Mouse (Mus musculus): ENCODE results near the gene Pth1r. TPM values are rescaled to one million over a fixed set of nuclear protein-coding genes. Genes with fewer than 3 reads are reported as not detected.

Pth1r gene
- polyA plus RNA-seq, 1 experiment, result 4.6 TPM

- Histone ChIP-seq H3K4me1 (ENCODE audit: control insufficient read depth, insufficient read depth, low read length) (no peaks in the 10 kb centered on the region), H3K9ac (ENCODE audit: low read depth, poor library complexity, severe bottlenecking) (no peak overlapping the region), H3K27me3 (ENCODE audit: control insufficient read depth, insufficient read depth, low read length, poor library complexity, severe bottlenecking) (no peaks in the 10 kb centered on the region), H3K9me3 (replicated peaks; ENCODE audit: control insufficient read depth, insufficient read depth, low read length, poor library complexity, severe bottlenecking) (no peaks in the 10 kb centered on the region), H3K4me3 (ENCODE audit: low read depth, low read length) (no peak overlapping the region), H3K27ac (ENCODE audit: insufficient read depth, low read length) (no peak overlapping the region), H3K36me3 (ENCODE audit: control insufficient read depth, insufficient read depth, low read length, poor library complexity, severe bottlenecking) (no peaks in the 10 kb centered on the region)
- TF ChIP-seq CTCF (IDR thresholded peaks at IDR 0.05; ENCODE audit: low read depth, low read length), result no peak
- TF ChIP-seq POLR2A (IDR thresholded peaks at IDR 0.05; ENCODE audit: insufficient read depth, low read length), result no peak
- no peak for TF ChIP-seq EP300 (IDR thresholded peaks at IDR 0.05; ENCODE audit: insufficient read depth, low read depth, low read length)
Measured at GRCm38 (mm10) chr9:110719977-110720376, 27.0 kb downstream of the Pth1r start.

- no peak overlapping the region for H3K9ac ChIP-seq (ENCODE audit: low read depth, poor library complexity, severe bottlenecking)
- no peak overlapping the region for H3K27ac ChIP-seq (ENCODE audit: insufficient read depth, low read length)
- TF ChIP-seq EP300 (IDR thresholded peaks at IDR 0.05; ENCODE audit: insufficient read depth, low read depth, low read length) (no peak), POLR2A (IDR thresholded peaks at IDR 0.05; ENCODE audit: insufficient read depth, low read length) (no peak), CTCF (IDR thresholded peaks at IDR 0.05; ENCODE audit: low read depth, low read length) (no peak)
- H3K4me1 ChIP-seq (ENCODE audit: control insufficient read depth, insufficient read depth, low read length), result no peaks in the 10 kb centered on the region
- no peaks in the 10 kb centered on the region for H3K36me3 ChIP-seq (ENCODE audit: control insufficient read depth, insufficient read depth, low read length, poor library complexity, severe bottlenecking)
- H3K27me3 ChIP-seq (ENCODE audit: control insufficient read depth, insufficient read depth, low read length, poor library complexity, severe bottlenecking), result no peaks in the 10 kb centered on the region
- H3K4me3 ChIP-seq (ENCODE audit: low read depth, low read length), result no peak overlapping the region
- H3K9me3 ChIP-seq (replicated peaks; ENCODE audit: control insufficient read depth, insufficient read depth, low read length, poor library complexity, severe bottlenecking), result no peaks in the 10 kb centered on the region
Measured at GRCm38 (mm10) chr9:110718810-110719209, 28.1 kb downstream of the Pth1r start.

DNA sequence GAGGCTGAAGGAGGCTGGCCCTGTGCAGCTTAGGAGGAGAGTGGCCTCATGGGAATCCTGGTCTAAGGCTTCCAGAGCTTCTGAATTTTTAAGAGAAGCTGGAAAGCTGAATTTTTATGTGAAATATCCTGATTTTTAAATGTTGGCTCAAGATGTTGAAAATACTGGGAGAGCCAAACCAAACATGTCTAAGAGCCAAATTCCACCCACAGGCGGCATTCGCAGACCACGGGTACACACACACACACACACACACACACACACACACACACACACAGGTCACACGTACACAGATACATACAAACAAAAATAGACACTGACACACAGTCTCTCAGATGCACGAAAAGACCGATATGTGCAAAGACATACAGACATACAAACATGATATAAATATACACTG is 28.9 kb downstream of the Pth1r start:
- H3K4me3 ChIP-seq (ENCODE audit: low read depth, low read length), result no peak overlapping the region

DNA sequence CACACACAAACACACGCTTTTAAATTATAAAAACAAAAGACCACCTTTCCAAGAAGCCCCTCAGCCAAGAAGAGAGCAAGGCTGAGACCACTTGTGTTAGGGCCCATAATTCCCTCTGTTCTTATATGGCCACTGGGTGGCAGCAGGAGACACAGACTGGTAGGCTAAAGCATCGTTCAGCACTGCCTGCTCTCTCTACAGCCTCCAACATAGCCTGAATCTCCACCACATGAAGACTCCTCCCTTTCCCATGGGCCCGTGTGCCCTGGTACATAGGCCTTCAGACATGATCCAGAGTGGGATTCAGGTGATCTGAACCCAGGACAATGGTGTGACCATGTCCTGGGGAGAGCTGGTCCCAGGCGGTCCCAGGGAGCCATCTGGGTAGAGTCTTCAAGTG is 30.2 kb downstream of the Pth1r start:
- Histone ChIP-seq H3K9ac (ENCODE audit: low read depth, poor library complexity, severe bottlenecking) (no peak overlapping the region), H3K27me3 (ENCODE audit: control insufficient read depth, insufficient read depth, low read length, poor library complexity, severe bottlenecking) (no peaks in the 10 kb centered on the region), H3K36me3 (ENCODE audit: control insufficient read depth, insufficient read depth, low read length, poor library complexity, severe bottlenecking) (no peaks in the 10 kb centered on the region), H3K4me1 (ENCODE audit: control insufficient read depth, insufficient read depth, low read length) (no peaks in the 10 kb centered on the region), H3K27ac (ENCODE audit: insufficient read depth, low read length) (no peak overlapping the region), H3K4me3 (ENCODE audit: low read depth, low read length) (no peak overlapping the region), H3K9me3 (replicated peaks; ENCODE audit: control insufficient read depth, insufficient read depth, low read length, poor library complexity, severe bottlenecking) (no peaks in the 10 kb centered on the region)
- peak; percentile 87 for TF ChIP-seq CTCF (IDR thresholded peaks at IDR 0.05; ENCODE audit: low read depth, low read length)
- no peak for TF ChIP-seq EP300 (IDR thresholded peaks at IDR 0.05; ENCODE audit: insufficient read depth, low read depth, low read length)
- TF ChIP-seq POLR2A (IDR thresholded peaks at IDR 0.05; ENCODE audit: insufficient read depth, low read length), result no peak

More for the DNA sequence above, 28.9 kb downstream of the Pth1r start:
- Histone ChIP-seq H3K4me1 (ENCODE audit: control insufficient read depth, insufficient read depth, low read length) (no peaks in the 10 kb centered on the region), H3K36me3 (ENCODE audit: control insufficient read depth, insufficient read depth, low read length, poor library complexity, severe bottlenecking) (no peaks in the 10 kb centered on the region), H3K27ac (ENCODE audit: insufficient read depth, low read length) (no peak overlapping the region), H3K27me3 (ENCODE audit: control insufficient read depth, insufficient read depth, low read length, poor library complexity, severe bottlenecking) (no peaks in the 10 kb centered on the region), H3K9ac (ENCODE audit: low read depth, poor library complexity, severe bottlenecking) (no peak overlapping the region), H3K9me3 (replicated peaks; ENCODE audit: control insufficient read depth, insufficient read depth, low read length, poor library complexity, severe bottlenecking) (no peaks in the 10 kb centered on the region)
- no peak for TF ChIP-seq CTCF (IDR thresholded peaks at IDR 0.05; ENCODE audit: low read depth, low read length)
- no peak for TF ChIP-seq EP300 (IDR thresholded peaks at IDR 0.05; ENCODE audit: insufficient read depth, low read depth, low read length)
- TF ChIP-seq POLR2A (IDR thresholded peaks at IDR 0.05; ENCODE audit: insufficient read depth, low read length), result no peak

GRCm38 (mm10) chr9:110715426-110715825 is 31.5 kb downstream of the Pth1r start:
- H3K4me1 ChIP-seq (ENCODE audit: control insufficient read depth, insufficient read depth, low read length), result no peaks in the 10 kb centered on the region
- no peak overlapping the region for H3K9ac ChIP-seq (ENCODE audit: low read depth, poor library complexity, severe bottlenecking)
- H3K27ac ChIP-seq (ENCODE audit: insufficient read depth, low read length), result no peak overlapping the region
- H3K4me3 ChIP-seq (ENCODE audit: low read depth, low read length), result no peak overlapping the region
- no peaks in the 10 kb centered on the region for H3K27me3 ChIP-seq (ENCODE audit: control insufficient read depth, insufficient read depth, low read length, poor library complexity, severe bottlenecking)
- no peaks in the 10 kb centered on the region for H3K36me3 ChIP-seq (ENCODE audit: control insufficient read depth, insufficient read depth, low read length, poor library complexity, severe bottlenecking)
- no peak for TF ChIP-seq POLR2A (IDR thresholded peaks at IDR 0.05; ENCODE audit: insufficient read depth, low read length)
- peak; percentile 6 for TF ChIP-seq CTCF (IDR thresholded peaks at IDR 0.05; ENCODE audit: low read depth, low read length)
- no peak for TF ChIP-seq EP300 (IDR thresholded peaks at IDR 0.05; ENCODE audit: insufficient read depth, low read depth, low read length)
- no peaks in the 10 kb centered on the region for H3K9me3 ChIP-seq (replicated peaks; ENCODE audit: control insufficient read depth, insufficient read depth, low read length, poor library complexity, severe bottlenecking)

- Histone ChIP-seq H3K9me3 (replicated peaks; ENCODE audit: control insufficient read depth, insufficient read depth, low read length, poor library complexity, severe bottlenecking) (no peaks in the 10 kb centered on the region), H3K9ac (ENCODE audit: low read depth, poor library complexity, severe bottlenecking) (no peak overlapping the region), H3K27me3 (ENCODE audit: control insufficient read depth, insufficient read depth, low read length, poor library complexity, severe bottlenecking) (no peaks in the 10 kb centered on the region), H3K36me3 (ENCODE audit: control insufficient read depth, insufficient read depth, low read length, poor library complexity, severe bottlenecking) (no peaks in the 10 kb centered on the region), H3K4me3 (ENCODE audit: low read depth, low read length) (no peak overlapping the region), H3K4me1 (ENCODE audit: control insufficient read depth, insufficient read depth, low read length) (no peaks in the 10 kb centered on the region), H3K27ac (ENCODE audit: insufficient read depth, low read length) (no peak overlapping the region)
- TF ChIP-seq EP300 (IDR thresholded peaks at IDR 0.05; ENCODE audit: insufficient read depth, low read depth, low read length), result no peak
- TF ChIP-seq CTCF (IDR thresholded peaks at IDR 0.05; ENCODE audit: low read depth, low read length), result no peak
- no peak for TF ChIP-seq POLR2A (IDR thresholded peaks at IDR 0.05; ENCODE audit: insufficient read depth, low read length)
Measured at GRCm38 (mm10) chr9:110713389-110713788, 33.6 kb downstream of the Pth1r start.
